Mouse (Mus musculus) intestine, embryonic 16.5 days (tissue): ENCODE results near the gene Pigs. TPM values are rescaled to one million over a fixed set of nuclear protein-coding genes. Genes with fewer than 3 reads are reported as not detected.
A peak's percentile ranks its signal among the peaks of the same experiment; 100 is the strongest.

ENCODE experiments used
- ATAC-seq: fragments of 200-750 bp; cut with Nextera tagmentation; 2 replicates; pipeline ENCODE4 v1.8.0; 2017; ENCODE audit warnings: moderate TSS enrichment, moderate library complexity
- H3K27ac ChIP-seq: fragments of 300-500 bp; sonication (generic); 2 replicates; pipeline ENCODE4 v1.5.1; 2014; ENCODE audit warnings: mild to moderate bottlenecking, low read length
- H3K27me3 ChIP-seq: fragments of 300-500 bp; sonication (generic); replicated peaks from 2 replicates; pipeline ENCODE4 v1.6.1; 2014; ENCODE audit warnings: low read length, control low read depth, mixed read lengths; ENCODE audit not compliant: control insufficient read depth, insufficient read depth
- H3K36me3 ChIP-seq: fragments of 300-500 bp; sonication (generic); 2 replicates; pipeline ENCODE4 v1.6.1; 2014; ENCODE audit warnings: low read length, control low read depth; ENCODE audit not compliant: control insufficient read depth, insufficient read depth
- H3K4me1 ChIP-seq: fragments of 300-500 bp; sonication (generic); 2 replicates; pipeline ENCODE4 v1.6.1; 2014; ENCODE audit warnings: low read length, control low read depth, mixed read lengths; ENCODE audit not compliant: control insufficient read depth, insufficient read depth
- H3K4me2 ChIP-seq: fragments of 300-500 bp; sonication (generic); 2 replicates; pipeline ENCODE4 v1.6.1; 2014; ENCODE audit warnings: low read depth, low read length, control low read depth
- H3K4me3 ChIP-seq: fragments of 300-500 bp; sonication (generic); 2 replicates; pipeline ENCODE4 v1.5.1; 2014; ENCODE audit warnings: mild to moderate bottlenecking, low read length
- H3K9ac ChIP-seq: fragments of 300-500 bp; sonication (generic); 2 replicates; pipeline ENCODE4 v1.6.1; 2014; ENCODE audit warnings: low read depth, low read length
- H3K9me3 ChIP-seq: fragments of 300-500 bp; sonication (generic); 2 replicates; pipeline ENCODE4 v1.6.1; 2016; ENCODE audit warnings: low read length, control low read depth; ENCODE audit not compliant: control insufficient read depth
- WGBS: fragments of 180-500 bp; shearing (Covaris S2); extraction: QIAGEN DNeasy Blood & Tissue Kit; methylation state at CpG from one replicate; pipeline ENCODE4 v1.1.7; 2014; 5-methylcytosine and 5-hydroxymethylcytosine counted together
- polyA plus RNA-seq: library from polyadenylated mRNA; unstranded; fragments of >200 nt; fragmentation: Nextera tagmentation; extraction: Ambion mirVana; gene quantifications from 2 replicates; pipeline ENCODE4 v1.2.1, GENCODE M21; 2015

The Pigs gene
- polyA plus RNA-seq, 1 experiment from 2014 or later, result 93.1 TPM

GRCm38 (mm10) chr11:78358330-78359007 is 30.3 kb downstream of the Pigs start:
- ATAC-seq, result peak; percentile 26; the same call in 1 of the 2 replicates
- no peak overlapping the region for H3K4me2 ChIP-seq
- 16% methylated on average over 22 of the region's 22 CpGs for WGBS
- H3K9ac ChIP-seq, result no peak overlapping the region
- H3K4me3 ChIP-seq, result no peak overlapping the region
- no peaks in the 10 kb centered on the region for H3K9me3 ChIP-seq
- H3K27ac ChIP-seq, result no peak overlapping the region
- peaks cover 4% of the 10 kb centered on the region for H3K4me1 ChIP-seq
- H3K36me3 ChIP-seq, result no peaks in the 10 kb centered on the region
- H3K27me3 ChIP-seq, result no peaks in the 10 kb centered on the region

- ATAC-seq, result peak; percentile 51
- no peaks in the 10 kb centered on the region for H3K27me3 ChIP-seq
- H3K36me3 ChIP-seq, result no peaks in the 10 kb centered on the region
- H3K4me1 ChIP-seq, result peaks cover 18% of the 10 kb centered on the region
- H3K9ac ChIP-seq, result peak overlapping the region; percentile 46; the same call in 1 of the 2 replicates
- peak overlapping the region; percentile 40 for H3K4me3 ChIP-seq
- WGBS, result 12% methylated on average over 13 of the region's 13 CpGs
- no peaks in the 10 kb centered on the region for H3K9me3 ChIP-seq
- peak overlapping the region; percentile 53 for H3K4me2 ChIP-seq
- no peak overlapping the region for H3K27ac ChIP-seq
Observed at GRCm38 (mm10) chr11:78360125-78360788, 32.0 kb downstream of the Pigs start.

GRCm38 (mm10) chr11:78360789-78361131 is 32.5 kb downstream of the Pigs start:
- no peak for ATAC-seq
- Histone ChIP-seq H3K27me3 (no peaks in the 10 kb centered on the region), H3K9ac (peak overlapping the region; percentile 12; the same call in 1 of the 2 replicates), H3K27ac (no peak overlapping the region), H3K9me3 (no peaks in the 10 kb centered on the region), H3K4me2 (no peak overlapping the region), H3K4me3 (no peak overlapping the region), H3K36me3 (no peaks in the 10 kb centered on the region), H3K4me1 (peaks cover 18% of the 10 kb centered on the region)
- 51% methylated on average over 2 of the region's 2 CpGs for WGBS

GRCm38 (mm10) chr11:78363309-78364007 is 35.2 kb downstream of the Pigs start:
- Histone ChIP-seq H3K36me3 (no peaks in the 10 kb centered on the region), H3K9ac (no peak overlapping the region), H3K4me2 (no peak overlapping the region), H3K4me3 (no peak overlapping the region), H3K4me1 (peaks cover 23% of the 10 kb centered on the region), H3K27me3 (no peaks in the 10 kb centered on the region), H3K27ac (peak overlapping the region; percentile 68), H3K9me3 (no peaks in the 10 kb centered on the region)
- 61% methylated on average over 13 of the region's 13 CpGs for WGBS
- ATAC-seq, result no peak

GRCm38 (mm10) chr11:78364103-78364502 is 35.9 kb downstream of the Pigs start:
- no peaks in the 10 kb centered on the region for H3K27me3 ChIP-seq
- peak overlapping the region; percentile 68 for H3K27ac ChIP-seq
- ATAC-seq, result peak; percentile 74
- no peaks in the 10 kb centered on the region for H3K9me3 ChIP-seq
- 0 out of 2 replicates have a peak overlapping the region, but pooled peaks have one; percentile 11 for H3K4me2 ChIP-seq
- WGBS, result 23% methylated on average over 8 of the region's 8 CpGs
- no peaks in the 10 kb centered on the region for H3K36me3 ChIP-seq
- H3K4me3 ChIP-seq, result no peak overlapping the region
- H3K9ac ChIP-seq, result peak overlapping the region; percentile 21; the same call in 1 of the 2 replicates
- H3K4me1 ChIP-seq, result peaks cover 24% of the 10 kb centered on the region

GRCm38 (mm10) chr11:78367456-78368225 is 39.4 kb downstream of the Pigs start:
- H3K27me3 ChIP-seq, result no peaks in the 10 kb centered on the region
- ATAC-seq, result no peak
- 71% methylated on average over 15 of the region's 15 CpGs for WGBS
- H3K27ac ChIP-seq, result no peak overlapping the region
- H3K36me3 ChIP-seq, result no peaks in the 10 kb centered on the region
- no peak overlapping the region for H3K4me3 ChIP-seq
- H3K9ac ChIP-seq, result no peak overlapping the region
- H3K4me1 ChIP-seq, result peaks cover 39% of the 10 kb centered on the region
- H3K4me2 ChIP-seq, result no peak overlapping the region
- H3K9me3 ChIP-seq, result no peaks in the 10 kb centered on the region

GRCm38 (mm10) chr11:78370389-78370788 is 42.2 kb downstream of the Pigs start:
- 45% methylated on average over 1 of the region's 1 CpGs for WGBS
- peaks cover 26% of the 10 kb centered on the region for H3K4me1 ChIP-seq
- ATAC-seq, result 0 out of 2 replicates have a peak, but pooled peaks have one; percentile 4

GRCm38 (mm10) chr11:78371711-78372110 is 43.5 kb downstream of the Pigs start:
- peaks cover 26% of the 10 kb centered on the region for H3K4me1 ChIP-seq
- no peak overlapping the region for H3K4me2 ChIP-seq
- no peaks in the 10 kb centered on the region for H3K9me3 ChIP-seq
- 89% methylated on average over 11 of the region's 11 CpGs for WGBS
- no peak for ATAC-seq
- no peaks in the 10 kb centered on the region for H3K36me3 ChIP-seq
- no peak overlapping the region for H3K27ac ChIP-seq
- no peak overlapping the region for H3K4me3 ChIP-seq
- no peak overlapping the region for H3K9ac ChIP-seq
- H3K27me3 ChIP-seq, result no peaks in the 10 kb centered on the region

More at GRCm38 (mm10) chr11:78370389-78370788, 42.2 kb downstream of the Pigs start:
- Histone ChIP-seq H3K9me3 (no peaks in the 10 kb centered on the region), H3K27ac (peak overlapping the region; percentile 6; the same call in 1 of the 2 replicates), H3K9ac (no peak overlapping the region), H3K4me2 (no peak overlapping the region), H3K27me3 (no peaks in the 10 kb centered on the region), H3K36me3 (no peaks in the 10 kb centered on the region), H3K4me3 (no peak overlapping the region)

GRCm38 (mm10) chr11:78372166-78372565 is 44.0 kb downstream of the Pigs start:
- no peak overlapping the region for H3K27ac ChIP-seq
- 70% methylated on average over 3 of the region's 3 CpGs for WGBS
- ATAC-seq, result no peak

More at GRCm38 (mm10) chr11:78372166-78372565, 44.0 kb downstream of the Pigs start:
- Histone ChIP-seq H3K4me2 (no peak overlapping the region), H3K9ac (no peak overlapping the region), H3K4me1 (peaks cover 23% of the 10 kb centered on the region), H3K36me3 (no peaks in the 10 kb centered on the region), H3K9me3 (no peaks in the 10 kb centered on the region), H3K27me3 (no peaks in the 10 kb centered on the region), H3K4me3 (no peak overlapping the region)
